Mouse (Mus musculus) C2C12 (cell line): ENCODE results near the gene Rnpepl1.

Experiments used
- CTCF ChIP-seq: IDR thresholded peaks from one replicate; pipeline ENCODE4 v1.5.1; 2011; ENCODE audit not compliant: control insufficient read depth, insufficient read depth, insufficient read length
- MYOD1 ChIP-seq: IDR thresholded peaks from one replicate; pipeline ENCODE4 v1.6.1; 2011; ENCODE audit warnings: low read depth; ENCODE audit not compliant: control insufficient read depth, insufficient read length

GRCm38 (mm10) chr1:92879266-92879665 lies 31.3 kb upstream of the Rnpepl1 start:
- TF ChIP-seq MYOD1 (no peak), CTCF (no peak)
